Mouse (Mus musculus) CD4-positive, CD25-positive, alpha-beta regulatory T cell, adult 2 months (primary cell): ENCODE data around the gene Cbfa2t2.
A peak's percentile ranks its signal among the peaks of the same experiment; 100 is the strongest.

Source experiments
- DNase-seq: peaks from one replicate; pipeline ENCODE4 v3.0.0-alpha.2; 2012; ENCODE audit warnings: low read depth, low spot score

The Cbfa2t2 gene

DNA sequence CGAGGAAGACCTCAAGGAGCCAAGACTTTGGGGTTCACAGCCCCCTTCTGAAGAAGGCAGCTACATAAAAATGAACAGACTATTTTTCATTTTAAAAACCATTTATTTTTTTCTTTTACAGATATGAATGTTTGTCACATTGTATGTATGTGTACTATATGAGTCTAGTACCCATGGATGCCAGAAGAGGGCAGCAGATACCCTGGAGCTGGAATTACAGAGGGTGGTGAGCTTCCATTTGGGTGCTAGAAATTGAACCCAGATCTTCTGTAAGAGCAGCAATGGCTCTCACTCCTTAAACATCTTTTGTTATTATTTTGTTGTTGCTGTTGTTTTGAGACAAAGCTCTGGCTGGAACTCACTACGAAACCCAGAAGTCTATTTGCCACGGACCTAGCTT, 10.8 kb upstream of the Cbfa2t2 start:
- DNase-seq = no peak

DNA sequence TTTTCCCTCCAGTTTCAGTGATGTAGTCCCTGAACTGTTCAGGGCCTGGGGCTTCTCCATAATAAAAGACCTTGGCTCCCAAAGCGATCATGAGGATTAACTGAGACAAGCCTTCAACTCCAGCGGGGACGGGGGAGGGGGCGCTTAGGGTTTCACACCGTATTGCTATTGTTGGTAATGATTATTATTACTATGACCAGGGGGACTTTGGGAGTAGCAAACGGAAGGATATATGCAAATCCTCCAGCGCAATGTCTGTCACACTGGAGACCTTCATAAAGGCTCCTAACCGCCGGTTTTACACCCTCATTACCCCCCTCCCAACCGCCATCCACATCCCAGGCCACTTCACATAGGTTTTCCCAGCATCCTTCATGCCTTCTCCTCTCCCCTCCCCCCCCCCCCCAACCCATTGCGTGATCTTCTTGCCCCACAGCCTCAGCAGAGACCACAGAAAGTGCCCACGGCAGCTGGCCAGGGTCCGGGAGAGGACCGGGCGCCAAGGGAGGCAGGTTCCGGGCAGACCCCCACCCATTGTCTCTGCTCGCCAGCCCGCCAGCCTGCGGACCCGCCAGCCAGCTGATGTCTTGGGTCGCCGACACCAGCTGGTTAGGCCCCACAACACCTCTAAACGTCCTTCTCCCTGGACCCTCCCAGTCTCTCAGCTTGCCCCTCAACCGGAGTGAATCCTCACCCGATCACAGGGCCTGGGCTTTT, 9.9 kb upstream of the Cbfa2t2 start:
- DNase-seq = no peak

DNA sequence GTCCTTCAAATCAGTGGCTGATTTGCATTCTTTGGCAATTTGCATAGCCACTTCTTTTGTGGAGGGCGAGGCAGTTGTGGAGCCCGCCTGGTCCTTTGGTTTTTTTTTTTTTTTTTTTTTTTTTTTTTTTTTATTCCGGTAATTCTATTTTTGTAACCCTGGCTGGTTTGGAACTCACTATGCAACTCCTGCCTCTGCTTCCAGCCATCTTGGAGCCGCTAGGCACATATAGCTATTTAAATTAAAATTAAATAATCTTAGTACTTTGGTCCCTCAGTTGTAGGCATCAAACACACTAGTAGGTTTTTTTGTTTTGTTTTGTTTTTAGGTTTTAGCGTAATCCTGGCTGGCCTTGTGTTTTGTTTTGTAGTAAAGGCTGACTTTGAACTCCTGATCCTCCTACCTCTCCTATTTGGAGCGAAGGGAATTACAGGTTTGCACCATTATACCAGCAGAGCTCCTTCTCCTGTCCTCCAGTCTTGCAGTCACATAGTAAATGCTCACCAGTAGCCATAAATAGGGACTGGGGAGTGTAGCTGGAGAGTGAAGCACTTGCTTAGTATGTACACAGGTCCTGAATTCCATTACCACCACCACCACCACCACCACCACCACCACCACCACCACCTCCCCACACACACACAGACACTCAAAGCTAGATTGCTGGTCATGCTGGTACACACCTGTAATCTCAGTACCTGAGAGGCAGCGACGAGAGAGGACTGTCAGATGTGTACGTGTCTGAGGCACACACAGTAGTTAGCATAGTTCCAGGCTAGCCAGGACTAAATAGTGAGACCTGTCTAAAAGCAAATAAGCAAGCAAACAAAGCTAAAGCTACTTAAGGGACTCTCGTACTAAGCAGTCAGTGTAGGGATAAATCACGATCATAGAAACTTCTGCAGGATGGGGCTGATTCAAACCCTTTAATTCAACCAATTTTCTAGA, 9.1 kb upstream of the Cbfa2t2 start:
- DNase-seq = no peak

DNA sequence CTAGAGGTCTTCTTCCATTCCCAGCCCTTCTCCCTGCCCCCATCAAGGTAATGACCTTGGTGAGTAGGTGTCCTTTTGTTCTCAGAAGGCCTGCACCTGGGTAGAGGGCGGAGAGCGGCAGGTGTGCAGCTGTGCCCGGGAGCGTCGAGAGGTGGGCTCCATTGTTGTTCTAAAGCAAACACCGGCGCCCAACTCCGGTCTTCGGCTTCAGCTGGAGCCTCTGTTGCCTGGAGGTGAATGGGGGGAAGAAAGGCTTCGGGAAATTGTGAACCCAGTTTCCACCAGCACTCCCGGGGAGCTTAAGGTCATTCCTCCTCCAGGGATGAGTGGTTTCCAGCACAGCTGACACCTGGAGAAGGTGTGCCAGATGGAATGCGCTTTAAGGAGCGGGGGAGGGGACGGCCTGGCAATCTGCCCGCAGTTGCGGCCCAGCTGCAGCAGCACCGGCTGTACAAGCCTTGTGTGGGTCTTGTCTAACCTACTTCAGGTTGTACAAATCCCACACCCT, 8.4 kb upstream of the Cbfa2t2 start:
- no peak for DNase-seq

DNA sequence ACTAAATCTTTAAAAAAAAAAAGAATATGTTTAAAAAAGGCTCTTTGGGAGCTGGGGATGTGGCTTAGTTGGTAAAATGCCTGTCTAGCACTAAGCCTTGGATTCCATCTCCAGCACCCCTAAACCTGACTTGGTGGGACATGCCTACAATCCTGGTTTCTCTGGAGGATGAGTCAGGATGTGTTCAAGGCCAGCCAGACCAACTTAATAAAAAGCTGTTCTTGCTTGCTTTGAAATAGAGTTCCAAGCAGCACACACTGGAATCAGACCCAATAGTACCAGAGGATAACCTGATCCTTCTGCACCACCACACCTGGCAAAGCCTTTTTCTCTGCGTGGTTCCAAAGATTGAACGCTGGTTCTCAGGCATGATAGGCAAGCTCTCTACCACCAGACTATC, 5.7 kb upstream of the Cbfa2t2 start:
- DNase-seq = no peak

DNA sequence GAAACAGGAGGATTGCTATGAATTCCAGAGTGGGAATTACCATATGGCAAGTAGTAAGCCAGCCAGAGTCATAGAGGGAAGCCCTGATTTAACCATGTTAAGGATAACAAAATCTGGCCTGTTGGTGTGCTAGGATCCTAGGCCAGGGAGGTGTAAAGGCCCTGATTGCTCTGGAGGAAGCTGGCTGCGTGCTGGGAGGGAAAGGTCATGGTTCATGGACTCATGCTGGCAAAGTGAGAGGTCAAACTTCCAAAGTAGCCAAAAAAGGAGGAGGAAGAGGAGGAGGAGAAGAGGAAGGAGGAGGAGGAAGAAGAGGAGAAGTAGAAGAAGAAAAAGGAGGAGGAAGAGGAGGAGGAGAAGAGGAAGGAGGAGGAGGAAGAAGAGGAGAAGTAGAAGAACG, 3.6 kb upstream of the Cbfa2t2 start:
- no peak for DNase-seq

DNA sequence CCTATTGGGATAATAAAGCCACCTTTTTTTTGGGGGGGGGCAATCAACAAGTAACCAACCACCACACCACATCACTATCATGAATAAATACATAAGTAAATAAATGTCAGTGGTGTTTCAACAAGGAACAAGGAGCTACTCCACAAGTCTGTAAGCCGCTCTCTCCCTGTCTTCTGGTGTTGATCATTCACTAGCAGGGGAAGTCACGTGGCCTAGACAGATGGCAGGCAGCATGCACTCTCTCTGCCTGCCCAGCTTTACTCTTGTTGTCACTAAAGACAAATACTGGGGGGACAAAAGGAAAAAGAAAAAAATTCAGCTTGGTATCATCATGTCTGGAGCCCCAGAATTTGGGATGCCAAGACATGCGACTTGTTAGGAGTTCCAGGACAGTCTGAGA, 2.9 kb upstream of the Cbfa2t2 start:
- no peak for DNase-seq

DNA sequence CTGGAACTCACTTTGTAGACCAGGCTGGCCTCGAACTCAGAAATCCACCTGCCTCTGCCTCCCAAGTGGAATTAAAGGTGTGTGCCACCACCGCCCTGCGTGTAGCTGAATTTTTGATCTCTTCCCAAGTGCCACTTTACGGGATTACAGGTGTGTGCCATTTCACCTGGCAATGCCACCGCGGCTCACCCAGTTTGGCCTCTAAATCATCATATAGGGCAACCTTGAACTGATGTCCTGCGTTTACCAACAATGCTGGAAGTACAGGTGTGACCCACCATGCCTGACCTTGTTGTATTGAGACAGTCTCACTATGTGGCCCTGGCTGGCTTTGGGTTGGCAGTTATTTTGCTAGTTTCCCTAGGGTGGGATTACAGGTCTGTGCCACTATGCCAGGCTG, 1.6 kb upstream of the Cbfa2t2 start:
- no peak for DNase-seq

DNA sequence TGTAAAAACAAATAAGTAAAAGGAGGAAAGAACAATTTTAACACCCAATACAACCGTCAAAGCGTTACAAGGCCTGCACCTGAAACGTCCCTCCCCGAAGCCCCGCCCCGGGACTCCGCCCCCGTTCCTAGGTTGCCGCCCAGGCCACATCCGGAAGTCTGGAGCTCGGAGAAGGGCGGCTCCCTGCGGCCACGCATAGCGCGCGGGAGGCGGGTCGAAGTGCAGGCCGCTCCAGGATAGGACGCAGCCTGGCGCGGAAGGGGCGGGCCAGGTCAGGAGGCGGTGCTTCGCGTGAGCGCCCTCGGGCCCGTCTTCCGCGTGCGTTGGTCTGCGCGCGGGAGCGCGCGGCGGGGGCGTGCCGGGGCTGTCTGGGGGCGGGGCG, 214 bp upstream of the Cbfa2t2 start:
- peak; percentile 100 for DNase-seq

DNA sequence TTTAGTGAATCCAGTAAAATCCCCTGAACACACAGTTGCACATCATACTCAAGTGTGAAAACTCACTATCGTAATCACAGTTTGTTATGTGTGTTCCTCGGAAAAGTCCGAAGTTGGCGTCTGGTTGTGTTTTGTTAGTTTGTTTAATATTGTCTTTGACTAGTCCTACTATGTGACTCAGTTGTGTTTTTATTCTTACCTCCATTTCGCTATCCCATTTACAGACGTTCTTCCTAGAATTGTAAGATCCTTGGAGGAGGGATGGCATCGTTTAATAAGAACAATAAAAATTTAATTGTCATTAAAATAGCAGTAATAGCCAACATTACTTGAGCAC, 878 bp downstream of the Cbfa2t2 start:
- DNase-seq = no peak

DNA sequence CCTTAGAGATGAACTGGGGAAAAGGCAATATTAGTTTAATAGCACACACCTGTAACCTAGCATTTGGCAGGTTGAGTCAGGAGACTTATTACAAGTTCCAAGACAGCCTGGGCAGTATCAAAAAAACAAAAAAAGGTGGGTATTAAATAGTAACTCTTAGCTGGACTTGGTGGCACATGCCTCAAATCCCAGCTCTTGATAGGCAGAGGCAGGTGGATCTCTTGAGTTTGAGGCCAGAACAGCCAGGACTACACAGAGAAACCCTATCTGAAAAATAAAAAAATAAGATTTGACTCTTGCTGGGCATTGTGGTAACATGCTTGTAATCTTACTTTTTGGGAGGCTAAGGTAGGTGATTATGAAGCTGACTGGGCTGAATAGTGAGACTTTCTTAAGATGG, 4.2 kb downstream of the Cbfa2t2 start:
- no peak for DNase-seq

DNA sequence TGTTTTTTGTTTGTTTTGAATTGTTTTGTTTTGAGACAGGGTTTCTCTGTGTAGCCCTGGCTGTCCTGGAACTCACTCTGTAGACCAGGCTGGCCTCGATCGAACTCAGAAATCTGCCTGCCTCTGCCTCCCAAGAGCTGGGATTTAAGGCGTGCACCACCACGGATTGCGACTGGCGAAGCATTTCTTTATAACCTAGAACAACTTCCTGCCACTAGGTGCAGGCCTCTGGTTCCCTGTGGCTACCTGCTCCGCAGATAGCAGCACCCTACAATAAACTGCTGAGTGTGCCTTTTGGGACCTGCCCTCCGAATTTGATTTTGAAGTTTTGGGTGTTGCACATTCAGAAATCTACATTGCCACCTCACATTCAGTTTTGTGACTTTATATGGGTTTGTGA, 11.5 kb downstream of the Cbfa2t2 start:
- DNase-seq = no peak

DNA sequence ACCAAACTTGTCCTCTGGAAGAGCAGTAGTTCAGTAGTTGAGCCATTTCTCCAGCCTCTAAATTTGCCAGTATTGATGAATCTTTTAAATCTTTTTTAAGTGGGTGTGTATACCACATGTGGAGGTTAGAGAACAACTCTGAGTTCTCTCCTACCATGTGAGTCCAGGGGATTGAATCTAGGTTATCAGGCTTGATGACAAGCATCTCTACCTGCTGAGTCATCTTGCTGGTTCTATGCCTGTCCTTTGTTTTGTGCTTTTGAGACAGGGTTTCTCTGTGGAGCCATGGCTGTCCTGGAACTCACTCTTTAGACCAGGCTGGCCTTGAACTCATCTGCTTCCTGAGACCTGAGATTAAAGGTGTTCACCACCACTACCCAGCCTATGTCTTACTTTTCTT, 12.4 kb downstream of the Cbfa2t2 start:
- DNase-seq = no peak

DNA sequence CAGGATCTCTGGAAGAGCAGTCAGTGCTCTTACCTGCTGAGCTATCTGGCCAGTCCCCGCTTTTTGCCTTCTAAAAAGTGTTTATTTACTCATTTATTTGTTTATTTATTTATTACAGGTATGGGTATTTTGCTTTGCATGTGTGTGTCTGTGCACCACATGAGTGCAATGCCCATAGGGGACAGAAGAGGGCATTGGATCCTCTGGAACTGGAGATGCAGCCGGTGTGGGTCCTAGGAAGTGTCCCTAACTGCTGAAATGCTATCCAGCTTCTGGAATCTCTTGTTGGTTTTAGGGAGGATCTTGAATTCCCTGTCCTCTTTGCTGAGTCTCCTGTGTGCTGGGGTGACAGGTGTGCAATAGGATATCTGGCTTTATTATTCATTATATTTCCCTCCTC, 16.7 kb downstream of the Cbfa2t2 start:
- DNase-seq = no peak

DNA sequence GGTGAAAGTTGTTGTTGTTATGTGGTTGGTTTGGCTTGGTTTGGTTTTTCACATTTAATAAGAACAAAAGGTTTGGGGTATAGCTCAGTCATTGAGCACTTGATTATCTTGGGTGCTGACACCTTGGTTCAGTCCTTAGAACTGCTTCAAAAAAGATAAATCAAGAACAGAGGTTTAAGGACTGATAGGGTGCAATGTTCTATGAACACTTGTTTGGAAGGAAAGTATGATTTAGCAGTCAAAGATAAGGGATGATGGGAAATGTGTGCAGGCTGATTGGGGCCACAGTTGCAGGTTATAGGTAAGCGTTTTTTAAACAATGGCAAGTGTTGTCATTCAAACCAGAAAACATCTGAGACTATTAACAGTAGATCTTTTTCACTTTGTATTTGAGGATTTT, 17.8 kb downstream of the Cbfa2t2 start:
- no peak for DNase-seq

DNA sequence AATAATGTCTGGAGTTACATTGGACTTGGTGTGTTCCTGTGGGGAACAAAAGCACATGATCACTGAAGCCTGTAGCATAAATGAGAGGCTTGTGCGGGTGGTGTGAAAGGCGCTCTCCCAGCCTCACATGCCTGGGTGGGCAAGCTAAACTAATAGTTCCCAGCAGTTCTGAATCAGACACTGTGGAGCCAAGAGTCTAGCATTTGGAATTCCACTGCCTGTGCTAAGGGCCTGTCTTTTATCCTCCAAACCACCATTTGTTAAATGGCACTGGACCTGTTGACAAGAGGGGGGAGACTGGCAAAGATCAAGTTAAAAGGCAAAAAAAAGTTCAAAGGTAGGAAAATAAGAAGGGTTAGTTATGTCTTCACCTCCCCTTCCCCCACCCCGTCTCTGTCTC, 18.3 kb downstream of the Cbfa2t2 start:
- DNase-seq = no peak

DNA sequence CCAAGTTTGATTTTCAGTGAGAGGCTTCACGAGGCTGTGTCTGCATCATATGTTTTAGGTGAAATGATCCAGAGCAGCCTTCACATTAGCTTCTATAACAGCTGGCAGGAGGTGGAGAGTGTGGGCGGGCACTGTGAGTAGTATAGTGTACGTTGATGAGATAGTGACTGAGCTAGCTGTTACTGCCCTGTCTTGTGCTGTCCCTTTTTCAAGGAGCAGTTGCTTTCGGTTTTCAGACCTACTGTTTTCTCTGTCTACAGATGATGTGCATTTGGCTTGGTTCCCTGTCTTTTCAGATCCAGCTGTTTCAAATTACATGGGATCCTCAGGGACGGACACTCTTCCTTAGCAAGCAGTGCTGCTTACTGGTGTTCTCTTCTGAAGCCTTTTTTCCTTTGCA, 19.5 kb downstream of the Cbfa2t2 start:
- peak; percentile 34 for DNase-seq

DNA sequence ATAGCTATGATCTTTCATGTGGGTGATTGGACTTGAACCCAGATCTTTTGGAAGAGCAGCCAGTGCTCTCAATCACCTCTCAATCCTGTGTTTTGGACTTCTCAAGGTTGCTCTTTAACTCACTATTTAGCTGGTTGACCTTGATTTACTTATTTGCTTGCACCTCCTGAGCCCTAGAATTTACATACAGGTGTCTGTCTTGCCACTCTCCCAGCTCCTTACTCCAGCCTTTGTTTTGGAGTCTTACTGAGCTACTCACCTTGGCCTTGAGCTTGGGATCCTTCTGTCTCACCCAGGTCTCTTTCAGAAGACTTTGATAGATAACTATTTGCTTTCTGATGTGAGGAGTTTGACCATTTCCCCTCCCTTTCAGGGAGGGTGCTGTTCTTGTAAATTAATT, 20.3 kb downstream of the Cbfa2t2 start:
- DNase-seq = no peak

DNA sequence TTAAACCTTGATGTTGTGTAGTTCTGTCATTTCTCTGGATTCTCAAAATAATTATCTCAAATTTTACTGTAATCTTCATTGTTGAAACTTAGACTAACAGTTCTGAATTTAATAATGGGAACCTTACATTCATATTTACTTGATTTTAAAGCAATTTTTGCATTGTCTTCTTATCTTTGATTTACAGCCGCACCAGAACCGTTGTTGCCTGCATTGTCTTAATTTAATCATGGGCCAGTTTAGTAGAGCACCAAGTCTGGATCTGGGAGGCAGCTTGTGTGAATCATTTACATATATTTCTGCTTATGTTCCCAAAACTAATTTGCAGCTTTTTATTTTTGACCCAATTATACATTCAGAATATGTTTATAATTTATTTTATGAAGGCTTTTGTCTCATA, 23.0 kb downstream of the Cbfa2t2 start:
- no peak for DNase-seq

DNA sequence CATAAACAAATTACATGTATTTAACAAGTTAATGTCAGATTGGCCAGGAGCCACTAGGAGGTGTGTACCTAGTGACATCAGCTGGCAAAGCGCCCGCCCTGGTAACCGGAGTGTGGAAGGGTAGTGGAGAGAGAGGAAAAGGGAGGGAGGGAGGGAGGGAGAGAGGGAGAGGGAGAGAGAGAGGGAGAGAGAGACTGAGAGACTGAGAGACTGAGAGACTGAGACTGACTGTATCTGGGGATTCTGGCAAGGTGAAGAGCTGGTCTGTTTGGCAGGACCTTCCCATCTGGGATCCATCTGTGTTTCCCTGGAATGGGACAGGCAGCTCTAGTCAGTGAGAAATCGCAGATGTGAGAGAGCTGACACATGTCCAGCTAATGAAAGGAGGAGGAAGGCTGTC, 23.6 kb downstream of the Cbfa2t2 start:
- DNase-seq = no peak

DNA sequence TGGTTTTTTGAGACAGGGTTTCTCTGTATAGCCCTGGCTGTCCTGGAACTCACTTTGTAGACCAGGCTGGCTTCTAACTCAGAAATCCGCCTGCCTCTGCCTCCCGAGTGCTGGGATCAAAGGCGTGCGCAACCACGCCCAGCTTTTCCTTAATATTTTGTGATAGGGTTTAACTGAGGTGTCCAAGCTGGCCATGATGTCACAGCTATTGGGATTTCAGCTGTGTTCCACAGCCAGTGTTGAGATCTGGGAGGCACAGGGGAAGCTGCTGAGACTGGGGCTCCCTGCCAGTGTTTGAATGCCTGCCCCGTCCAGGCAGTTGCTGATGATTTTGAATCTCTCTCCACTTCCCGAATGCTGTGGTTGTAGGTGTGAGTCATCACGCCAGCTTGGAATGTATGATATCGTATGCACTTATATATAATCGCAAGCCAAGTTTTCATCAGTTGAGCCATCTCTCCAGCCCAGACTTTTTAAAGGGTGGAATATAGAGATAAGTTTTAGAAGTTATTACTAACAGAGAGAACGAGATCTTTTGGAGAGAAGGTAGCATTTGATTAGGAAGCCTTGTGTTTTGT, 27.4 kb downstream of the Cbfa2t2 start:
- no peak for DNase-seq

DNA sequence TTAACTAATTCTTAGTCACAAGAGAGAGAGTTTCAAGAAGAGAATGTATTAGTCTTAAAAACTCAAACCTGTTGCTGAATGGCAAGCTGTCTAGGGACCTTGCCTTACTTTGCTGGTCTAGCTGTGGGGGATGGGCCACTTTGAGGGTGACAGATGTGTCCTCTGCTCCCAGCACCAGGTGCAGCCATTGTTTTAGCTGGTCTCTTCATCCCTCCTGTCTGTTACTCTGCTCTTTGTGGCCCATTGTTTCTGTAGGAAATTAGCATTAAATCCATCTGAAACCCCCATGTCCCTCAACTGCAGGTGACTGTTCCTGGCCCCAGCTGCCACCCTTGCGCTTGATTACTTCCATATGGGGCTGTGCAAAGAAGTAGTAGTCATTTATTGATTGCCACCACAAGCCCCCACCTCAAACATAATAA, 29.6 kb downstream of the Cbfa2t2 start:
- DNase-seq = no peak

DNA sequence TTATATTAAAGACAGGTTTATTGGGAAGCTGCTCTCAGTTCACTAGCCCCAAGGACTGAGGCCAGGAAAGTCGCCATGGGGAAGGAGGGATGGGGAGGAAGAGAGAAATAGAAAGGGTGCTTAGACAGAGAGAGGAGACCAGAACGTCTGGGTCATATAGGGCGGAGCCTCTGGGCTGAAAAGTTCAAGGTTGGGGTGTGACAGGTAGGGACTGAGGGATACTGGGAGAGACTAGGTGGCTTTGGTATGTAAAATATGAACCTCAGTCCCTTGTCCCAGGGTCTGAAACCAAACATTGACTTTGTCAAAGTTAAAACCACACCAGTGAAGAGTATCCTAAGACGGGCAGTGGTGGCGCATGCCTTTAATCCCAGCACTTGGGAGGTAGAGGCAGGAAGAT, 30.9 kb downstream of the Cbfa2t2 start:
- no peak for DNase-seq
